Mouse (Mus musculus) erythroblast, embryonic 14.5 days (primary cell): ENCODE data around the gene Rbfox3.

Experiments
- GATA1 ChIP-seq: IDR thresholded peaks from 2 replicates; pipeline ENCODE4 v1.6.1; 2012; ENCODE audit warnings: low read length, inconsistent platforms, mixed read lengths
- TAL1 ChIP-seq: IDR thresholded peaks from 3 replicates; pipeline ENCODE4 v1.6.1; 2012; ENCODE audit warnings: low read length, inconsistent platforms, mixed read lengths

GRCm38 (mm10) chr11:118496066-118496689, 415.2 kb downstream of the Rbfox3 start:
- TF ChIP-seq TAL1 (no peak), GATA1 (no peak)
